Mouse (Mus musculus) embryonic facial prominence, embryonic 13.5 days (tissue): ENCODE measurements around the gene Hddc2. TPM values are rescaled to one million over a fixed set of nuclear protein-coding genes. Genes with fewer than 3 reads are reported as not detected.

Source experiments
- ATAC-seq: fragments of 200-750 bp; cut with Nextera tagmentation; 2 replicates; pipeline ENCODE4 v1.8.0; 2017; ENCODE audit warnings: low read depth; ENCODE audit not compliant: insufficient number of reproducible peaks, insufficient read depth, low FRiP score, low TSS enrichment
- H3K27ac ChIP-seq: fragments of 300-500 bp; sonication (generic); 2 replicates; pipeline ENCODE4 v1.5.1; 2015; ENCODE audit warnings: moderate library complexity, mild to moderate bottlenecking, inconsistent platforms
- H3K27me3 ChIP-seq: fragments of 300-500 bp; sonication (generic); 2 replicates; pipeline ENCODE4 v1.6.1; 2015; ENCODE audit warnings: mild to moderate bottlenecking, inconsistent platforms
- H3K36me3 ChIP-seq: fragments of 300-500 bp; sonication (generic); 2 replicates; pipeline ENCODE4 v1.6.1; 2015; ENCODE audit warnings: mild to moderate bottlenecking, inconsistent platforms
- H3K4me1 ChIP-seq: fragments of 300-500 bp; sonication (generic); 2 replicates; pipeline ENCODE4 v1.6.1; 2015; ENCODE audit warnings: inconsistent platforms
- H3K4me2 ChIP-seq: fragments of 300-500 bp; sonication (generic); 2 replicates; pipeline ENCODE4 v1.6.1; 2015; ENCODE audit warnings: moderate library complexity, mild to moderate bottlenecking, inconsistent platforms
- H3K4me3 ChIP-seq: fragments of 300-500 bp; sonication (generic); 2 replicates; pipeline ENCODE4 v1.5.1; 2015; ENCODE audit warnings: mild to moderate bottlenecking, inconsistent platforms
- H3K9ac ChIP-seq: fragments of 300-500 bp; sonication (generic); 2 replicates; pipeline ENCODE4 v1.6.1; 2015; ENCODE audit warnings: mild to moderate bottlenecking, inconsistent platforms
- H3K9me3 ChIP-seq: fragments of 300-500 bp; sonication (generic); 2 replicates; pipeline ENCODE4 v1.6.1; 2016; ENCODE audit warnings: inconsistent platforms
- WGBS: fragments of 180-500 bp; shearing (Covaris S2); methylation state at CpG from one replicate; pipeline ENCODE4 v1.1.7; 2015; ENCODE audit warnings: mixed read lengths; 5-methylcytosine and 5-hydroxymethylcytosine counted together
- polyA plus RNA-seq: library from polyadenylated mRNA; unstranded; fragments of >200 nt; fragmentation: Nextera tagmentation; extraction: Ambion mirVana; gene quantifications from 2 replicates; pipeline ENCODE4 v1.2.1, GENCODE M21; 2015

Hddc2 gene
- polyA plus RNA-seq, 1 experiment from 2014 or later, result 102 TPM

GRCm38 (mm10) chr10:31303446-31303845, 9.7 kb upstream of the Hddc2 start:
- Histone ChIP-seq H3K27ac (no peak overlapping the region), H3K4me3 (no peak overlapping the region), H3K4me1 (peaks cover 5% of the 10 kb centered on the region; the same call in 1 of the 2 replicates), H3K36me3 (no peaks in the 10 kb centered on the region), H3K9ac (no peak overlapping the region), H3K27me3 (no peaks in the 10 kb centered on the region), H3K4me2 (no peak overlapping the region), H3K9me3 (no peaks in the 10 kb centered on the region)
- ATAC-seq, result no peak
- 91% methylated on average over 2 of the region's 2 CpGs for WGBS

GRCm38 (mm10) chr10:31307024-31307598, 6.1 kb upstream of the Hddc2 start:
- Histone ChIP-seq H3K27ac (no peak overlapping the region), H3K4me2 (no peak overlapping the region), H3K4me3 (no peak overlapping the region), H3K4me1 (peaks cover 5% of the 10 kb centered on the region; the same call in 1 of the 2 replicates), H3K27me3 (no peaks in the 10 kb centered on the region), H3K36me3 (no peaks in the 10 kb centered on the region), H3K9ac (no peak overlapping the region), H3K9me3 (no peaks in the 10 kb centered on the region)
- ATAC-seq, result no peak
- WGBS, result 4% methylated on average over 1 of the region's 1 CpGs

- ATAC-seq, result no peak
- no peak overlapping the region for H3K27ac ChIP-seq
- no peak overlapping the region for H3K9ac ChIP-seq
- H3K9me3 ChIP-seq, result no peaks in the 10 kb centered on the region
- H3K36me3 ChIP-seq, result peaks cover 49% of the 10 kb centered on the region
- H3K4me2 ChIP-seq, result no peak overlapping the region
- WGBS, result 85% methylated on average over 5 of the region's 5 CpGs
- H3K27me3 ChIP-seq, result no peaks in the 10 kb centered on the region
- peaks cover 6% of the 10 kb centered on the region for H3K4me1 ChIP-seq
- H3K4me3 ChIP-seq, result no peak overlapping the region
Observed at GRCm38 (mm10) chr10:31318491-31318890, 5.3 kb downstream of the Hddc2 start.

- WGBS, result 64% methylated on average over 1 of the region's 1 CpGs
- H3K27me3 ChIP-seq, result no peaks in the 10 kb centered on the region
Observed at GRCm38 (mm10) chr10:31329436-31329835, 16.3 kb downstream of the Hddc2 start.

GRCm38 (mm10) chr10:31330286-31330962, 17.2 kb downstream of the Hddc2 start:
- no peak overlapping the region for H3K9ac ChIP-seq
- no peak overlapping the region for H3K4me3 ChIP-seq
- peaks cover 27% of the 10 kb centered on the region for H3K36me3 ChIP-seq
- H3K9me3 ChIP-seq, result no peaks in the 10 kb centered on the region
- no peaks in the 10 kb centered on the region for H3K27me3 ChIP-seq
- no peak overlapping the region for H3K27ac ChIP-seq
- WGBS, result 88% methylated on average over 3 of the region's 3 CpGs
- no peak overlapping the region for H3K4me2 ChIP-seq
- H3K4me1 ChIP-seq, result 0 out of 2 replicates have a peak, but pooled peaks cover 10% of the 10 kb centered on the region
- ATAC-seq, result no peak

More at GRCm38 (mm10) chr10:31329436-31329835, 16.3 kb downstream of the Hddc2 start:
- no peak for ATAC-seq
- Histone ChIP-seq H3K9me3 (no peaks in the 10 kb centered on the region), H3K4me3 (no peak overlapping the region), H3K4me1 (0 out of 2 replicates have a peak, but pooled peaks cover 10% of the 10 kb centered on the region), H3K4me2 (no peak overlapping the region), H3K9ac (no peak overlapping the region), H3K27ac (0 out of 2 replicates have a peak overlapping the region, but pooled peaks have one; percentile 55), H3K36me3 (peaks cover 30% of the 10 kb centered on the region)

GRCm38 (mm10) chr10:31331225-31331775, 18.1 kb downstream of the Hddc2 start:
- ATAC-seq, result peak; percentile 74; the same call in 1 of the 2 replicates
- Histone ChIP-seq H3K4me3 (no peak overlapping the region), H3K9ac (no peak overlapping the region), H3K27ac (no peak overlapping the region), H3K4me1 (0 out of 2 replicates have a peak, but pooled peaks cover 10% of the 10 kb centered on the region), H3K27me3 (no peaks in the 10 kb centered on the region), H3K9me3 (no peaks in the 10 kb centered on the region), H3K4me2 (no peak overlapping the region), H3K36me3 (peaks cover 18% of the 10 kb centered on the region)
- WGBS, result 84% methylated on average over 4 of the region's 4 CpGs

GRCm38 (mm10) chr10:31336432-31336831, 23.2 kb downstream of the Hddc2 start:
- no peak for ATAC-seq
- Histone ChIP-seq H3K27ac (no peak overlapping the region), H3K4me2 (no peak overlapping the region), H3K9ac (no peak overlapping the region), H3K4me1 (peaks cover 5% of the 10 kb centered on the region; the same call in 1 of the 2 replicates), H3K4me3 (no peak overlapping the region), H3K9me3 (no peaks in the 10 kb centered on the region), H3K36me3 (no peaks in the 10 kb centered on the region), H3K27me3 (no peaks in the 10 kb centered on the region)
- WGBS, result 90% methylated on average over 5 of the region's 5 CpGs

- WGBS, result 69% methylated on average over 8 of the region's 8 CpGs
- ATAC-seq, result no peak
- Histone ChIP-seq H3K9me3 (no peaks in the 10 kb centered on the region), H3K9ac (no peak overlapping the region), H3K4me1 (no peaks in the 10 kb centered on the region), H3K27ac (no peak overlapping the region), H3K4me2 (no peak overlapping the region), H3K27me3 (no peaks in the 10 kb centered on the region), H3K4me3 (no peak overlapping the region), H3K36me3 (no peaks in the 10 kb centered on the region)
Observed at GRCm38 (mm10) chr10:31346401-31346800, 33.2 kb downstream of the Hddc2 start.

GRCm38 (mm10) chr10:31351056-31351455, 37.9 kb downstream of the Hddc2 start:
- Histone ChIP-seq H3K4me2 (no peak overlapping the region), H3K9ac (no peak overlapping the region), H3K36me3 (no peaks in the 10 kb centered on the region), H3K4me1 (no peaks in the 10 kb centered on the region), H3K4me3 (no peak overlapping the region), H3K9me3 (no peaks in the 10 kb centered on the region), H3K27ac (no peak overlapping the region), H3K27me3 (no peaks in the 10 kb centered on the region)
- ATAC-seq, result no peak
- 91% methylated on average over 2 of the region's 2 CpGs for WGBS

- Histone ChIP-seq H3K36me3 (no peaks in the 10 kb centered on the region), H3K27me3 (no peaks in the 10 kb centered on the region), H3K9me3 (no peaks in the 10 kb centered on the region), H3K9ac (no peak overlapping the region), H3K4me1 (no peaks in the 10 kb centered on the region), H3K27ac (no peak overlapping the region), H3K4me3 (no peak overlapping the region), H3K4me2 (no peak overlapping the region)
- 81% methylated on average over 1 of the region's 1 CpGs for WGBS
- ATAC-seq, result no peak
Observed at GRCm38 (mm10) chr10:31352845-31353427, 39.8 kb downstream of the Hddc2 start.

- no peaks in the 10 kb centered on the region for H3K9me3 ChIP-seq
- no peaks in the 10 kb centered on the region for H3K36me3 ChIP-seq
- no peaks in the 10 kb centered on the region for H3K4me1 ChIP-seq
- no peak overlapping the region for H3K27ac ChIP-seq
- ATAC-seq, result no peak
- H3K4me3 ChIP-seq, result no peak overlapping the region
- 84% methylated on average over 2 of the region's 2 CpGs for WGBS
- no peak overlapping the region for H3K9ac ChIP-seq
- no peak overlapping the region for H3K4me2 ChIP-seq
- no peaks in the 10 kb centered on the region for H3K27me3 ChIP-seq
Observed at GRCm38 (mm10) chr10:31354141-31354540, 41.0 kb downstream of the Hddc2 start.
